12 mouse cellular contexts compared by ENCODE assay signal in the genomic region with DNA sequence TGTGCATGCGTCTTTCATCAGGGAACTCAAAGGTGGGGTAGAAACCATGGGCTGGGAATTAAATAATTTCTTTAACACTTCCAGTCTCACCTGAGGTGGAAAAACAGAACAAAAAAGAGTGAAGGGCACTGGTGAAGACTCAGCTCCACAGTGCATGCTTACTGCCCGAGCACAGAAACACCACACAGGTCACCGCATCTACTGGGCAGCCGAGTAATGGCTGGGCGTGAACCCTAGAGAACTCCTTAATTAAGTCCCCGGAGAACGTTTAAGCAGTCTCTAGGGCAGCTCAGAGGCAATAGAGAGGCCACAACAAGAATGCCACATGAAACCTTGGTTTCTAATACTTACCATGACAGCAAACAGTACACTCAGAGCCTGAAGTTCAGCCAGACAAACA.
"Had no signal": no experiment of that assay in that cellular context is flagged by ENCODE, and none has a peak within 500 bp of the region (broad histone marks: within the 10 kb centered on the region; RNA-seq: fewer than 3 reads in every experiment).

No protein-coding gene starts in this region.

- H3K4me1 ChIP-seq: kidney, embryonic 15.5 days; midbrain, embryonic 12.5 days; neural tube, embryonic 15.5 days had no signal

- H3K27ac ChIP-seq: kidney, embryonic 15.5 days; liver, embryonic 14.5 days; midbrain, embryonic 12.5 days; neural tube, embryonic 15.5 days; stomach, postnatal 0 days had no signal

- DNase-seq: kidney, postnatal 25 days; layer of hippocampus, adult 9-11 months; layer of hippocampus, postnatal 36 days; left cerebral cortex, postnatal 4 days; lung, adult 18-20 months; thymus, postnatal 4 days had no signal

- H3K4me3 ChIP-seq: kidney, embryonic 15.5 days; midbrain, embryonic 12.5 days; myocyte; neural tube, embryonic 15.5 days had no signal

- H3K27me3 ChIP-seq: kidney, embryonic 15.5 days; midbrain, embryonic 12.5 days; neural tube, embryonic 15.5 days had no signal

- H3K4me2 ChIP-seq: kidney, embryonic 15.5 days; midbrain, embryonic 12.5 days; neural tube, embryonic 15.5 days had no signal

- H3K9me3 ChIP-seq: kidney, embryonic 15.5 days; midbrain, embryonic 12.5 days; neural tube, embryonic 15.5 days had no signal

- H3K9ac ChIP-seq: kidney, embryonic 15.5 days; liver, embryonic 14.5 days; midbrain, embryonic 12.5 days; neural tube, embryonic 15.5 days had no signal

- H3K36me3 ChIP-seq: kidney, embryonic 15.5 days; midbrain, embryonic 12.5 days; neural tube, embryonic 15.5 days had no signal
